Mouse (Mus musculus): ENCODE data around the gene Ly6g6e.

Ly6g6e gene

GRCm38 (mm10) chr17:35050126-35050750, 26.5 kb upstream of the Ly6g6e start:
- DNase-seq, result peak; percentile 65 to 69

- DNase-seq, result peak; percentile 85 to 92
Measured at GRCm38 (mm10) chr17:35051156-35052086, 25.3 kb upstream of the Ly6g6e start.

DNA sequence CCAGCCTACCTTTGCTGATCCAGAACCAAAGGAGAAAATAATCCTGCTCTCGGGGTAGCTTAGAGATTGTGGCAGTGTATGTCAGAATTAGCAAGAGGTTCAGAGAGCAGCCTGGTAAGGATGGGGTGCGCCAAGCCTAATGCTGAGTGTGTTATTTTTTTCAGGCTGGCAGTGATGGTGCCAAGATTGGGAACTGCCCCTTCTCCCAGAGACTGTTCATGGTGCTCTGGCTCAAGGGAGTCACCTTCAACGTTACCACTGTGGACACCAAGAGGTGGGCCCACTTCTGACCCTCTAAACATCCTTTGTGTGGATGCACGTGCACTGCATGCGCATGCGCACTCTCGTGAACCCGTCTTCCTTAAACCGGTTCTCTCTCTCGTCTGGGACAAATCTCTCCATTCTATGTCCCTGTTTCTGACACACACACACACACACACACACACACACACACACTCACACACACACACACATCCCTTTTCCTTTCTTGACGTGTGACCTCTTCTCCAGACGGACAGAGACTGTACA, 24.4 kb upstream of the Ly6g6e start:
- DNase-seq, result no peak

GRCm38 (mm10) chr17:35055691-35056495, 20.8 kb upstream of the Ly6g6e start:
- no peak for DNase-seq

- no peak for DNase-seq
Measured at GRCm38 (mm10) chr17:35057090-35057489, 19.6 kb upstream of the Ly6g6e start.

DNA sequence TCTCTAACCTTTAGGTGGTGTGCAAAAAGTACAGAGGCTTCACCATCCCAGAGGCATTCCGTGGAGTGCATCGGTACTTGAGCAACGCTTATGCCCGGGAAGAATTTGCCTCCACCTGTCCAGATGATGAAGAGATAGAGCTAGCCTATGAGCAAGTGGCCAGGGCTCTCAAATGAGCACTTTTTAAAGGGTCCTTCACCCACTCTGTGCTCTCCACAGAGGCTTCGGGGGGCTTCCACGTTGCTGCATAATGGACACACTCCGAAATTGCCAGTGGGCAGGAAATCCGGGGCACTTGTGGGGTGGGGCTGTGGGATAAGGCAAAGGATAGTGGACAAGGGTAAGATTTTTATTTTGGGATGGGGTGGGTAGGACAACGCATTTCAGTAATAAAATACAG, 18.4 kb upstream of the Ly6g6e start:
- DNase-seq, result no peak

DNA sequence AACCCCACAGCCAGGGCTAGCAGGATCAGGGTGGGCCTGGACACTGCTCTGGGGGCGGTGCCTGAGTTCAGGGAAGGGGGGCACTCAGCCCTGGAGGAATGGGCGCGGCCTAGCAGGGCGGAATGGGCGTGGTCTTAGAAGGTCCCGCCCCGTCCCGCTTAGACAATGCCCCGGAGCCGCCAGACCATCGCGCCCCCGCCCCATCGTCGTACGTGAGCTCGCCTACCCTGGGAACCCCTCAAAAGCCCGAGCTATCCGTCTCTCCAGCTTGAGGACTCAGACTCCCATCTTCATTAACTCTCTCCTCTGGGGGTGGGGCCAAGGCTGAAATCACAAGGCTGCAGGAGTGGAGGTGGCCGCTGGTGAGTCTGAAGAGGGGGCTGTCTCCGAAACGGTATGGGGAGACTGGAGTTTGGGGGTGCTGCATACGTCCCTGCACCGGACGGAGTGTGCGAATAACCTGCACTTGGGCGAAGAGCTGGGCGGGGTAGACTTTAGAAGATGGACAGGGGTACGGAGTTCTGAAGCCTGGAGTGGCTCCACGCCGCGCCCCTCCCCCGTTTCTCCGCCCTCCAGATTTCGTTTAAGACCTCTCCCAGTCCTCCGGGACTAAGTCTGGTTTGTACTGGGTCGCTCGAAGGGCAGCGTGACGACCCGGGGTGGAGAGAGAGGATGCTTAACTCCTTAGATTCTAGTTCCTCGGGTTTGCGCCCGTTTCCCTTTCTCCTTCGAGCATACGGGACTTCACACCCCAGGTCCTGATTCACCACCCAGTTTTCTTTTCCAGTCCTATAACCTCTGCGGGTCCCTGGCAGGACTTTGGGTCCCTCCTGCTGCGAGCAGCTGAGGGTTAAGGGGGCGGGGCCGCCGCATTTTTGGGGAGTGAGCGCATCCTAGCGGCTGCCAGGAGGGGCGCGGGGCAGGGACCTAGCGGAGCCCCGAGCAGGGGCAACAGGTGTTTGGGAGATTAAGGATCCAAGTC, 17.5 kb upstream of the Ly6g6e start, which contains the start of gene Ddah2:
Gene Ddah2 (plus strand): TSS at position 125 of the 982 bp plus-strand sequence.
- peak; percentile 94 for DNase-seq

DNA sequence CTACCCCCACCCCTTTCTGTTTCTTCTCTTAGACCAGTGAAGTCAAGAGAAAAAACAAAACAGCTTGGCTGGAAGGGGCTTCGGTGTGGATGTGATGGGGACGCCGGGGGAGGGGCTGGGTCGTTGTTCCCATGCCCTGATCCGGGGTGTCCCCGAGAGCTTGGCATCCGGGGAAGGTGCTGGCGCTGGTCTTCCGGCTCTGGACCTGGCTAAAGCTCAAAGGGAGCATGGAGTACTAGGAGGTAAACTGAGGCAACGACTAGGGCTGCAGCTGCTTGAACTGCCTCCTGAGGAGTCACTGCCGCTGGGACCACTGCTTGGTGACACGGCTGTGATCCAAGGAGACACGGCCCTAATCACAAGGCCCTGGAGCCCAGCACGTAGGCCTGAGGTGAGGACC, 16.6 kb upstream of the Ly6g6e start:
- no peak for DNase-seq

- DNase-seq, result no peak
Measured at GRCm38 (mm10) chr17:35060737-35061297, 15.9 kb upstream of the Ly6g6e start.

- DNase-seq, result no peak
Measured at GRCm38 (mm10) chr17:35061299-35061698, 15.4 kb upstream of the Ly6g6e start.

GRCm38 (mm10) chr17:35063466-35063865, 13.2 kb upstream of the Ly6g6e start:
- DNase-seq, result no peak

DNA sequence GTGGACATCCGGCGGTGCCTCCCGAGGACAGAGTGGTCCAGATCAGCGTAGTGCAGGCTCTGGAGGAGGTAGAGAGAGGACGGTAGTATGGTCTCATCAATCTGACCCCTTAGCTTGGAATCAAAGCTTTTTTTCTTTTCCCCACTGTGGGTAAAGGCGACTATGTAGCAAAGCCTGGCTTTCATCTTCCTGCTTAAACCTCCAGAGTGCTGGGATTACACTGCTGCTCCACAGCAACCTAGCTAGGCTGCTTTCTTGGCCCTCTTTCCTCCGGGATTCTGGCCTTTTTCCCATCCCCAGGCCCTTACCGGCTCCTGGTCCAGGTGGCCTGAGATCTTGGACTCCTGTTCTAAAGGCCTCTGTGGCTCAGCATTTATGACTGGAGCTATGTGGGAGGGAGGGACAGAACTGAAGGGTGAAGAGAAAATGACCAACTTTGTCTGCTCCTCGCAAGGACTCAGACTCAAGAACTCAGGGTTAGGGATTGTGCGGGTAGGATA, 12.3 kb upstream of the Ly6g6e start:
- no peak for DNase-seq

DNA sequence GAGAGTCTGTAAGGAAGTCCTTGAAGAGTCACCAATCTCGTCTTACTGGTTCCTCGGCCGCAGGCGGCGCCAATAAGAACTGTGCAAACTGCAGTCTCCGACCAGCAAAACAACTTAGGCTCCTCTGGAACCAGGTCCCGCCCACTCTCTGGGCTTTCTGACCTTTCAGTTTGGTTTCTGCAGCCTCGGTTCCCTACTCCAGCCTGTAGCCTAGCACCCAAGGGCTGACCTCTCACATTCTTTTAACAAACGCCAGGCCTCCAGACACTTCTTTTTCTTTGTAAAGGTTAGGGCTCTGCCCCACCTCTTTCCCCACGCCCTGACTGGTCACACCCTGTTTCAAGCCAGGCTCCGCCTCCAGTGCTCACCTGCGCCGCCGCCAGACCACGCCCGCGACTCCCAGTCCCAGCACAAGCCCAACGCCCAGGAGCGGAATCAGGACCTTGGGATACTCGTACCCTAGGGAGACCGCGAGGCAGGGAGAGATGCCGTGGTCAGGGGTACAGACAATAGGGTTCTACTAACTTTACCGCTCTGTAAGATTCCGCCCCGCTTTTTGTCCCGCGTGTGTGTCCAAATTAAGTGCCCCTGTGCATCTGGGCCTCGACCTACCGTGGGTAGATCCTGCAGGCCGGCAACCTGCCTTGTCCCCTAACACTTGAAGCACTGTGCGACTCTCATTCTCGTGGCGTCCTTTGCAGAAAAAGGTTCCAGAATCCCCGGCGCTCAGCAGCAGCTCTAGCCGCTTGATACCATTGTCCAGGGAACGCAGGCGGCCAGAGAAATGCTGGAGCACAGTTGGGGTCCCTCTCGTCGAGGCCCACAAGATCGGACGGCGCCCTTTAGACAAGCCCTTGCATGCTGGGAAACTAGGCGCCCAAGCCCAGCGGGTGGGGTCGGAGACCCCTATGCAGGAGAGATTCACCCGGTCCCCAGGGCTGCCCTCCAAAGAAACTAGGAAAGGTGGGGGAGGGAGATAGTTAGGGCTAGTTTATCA, 11.5 kb upstream of the Ly6g6e start, which contains the start of gene Ly6g6c:
Gene Ly6g6c (plus strand): TSS at position 438 of the 997 bp plus-strand sequence.
- DNase-seq, result peak; percentile 35 to 38

DNA sequence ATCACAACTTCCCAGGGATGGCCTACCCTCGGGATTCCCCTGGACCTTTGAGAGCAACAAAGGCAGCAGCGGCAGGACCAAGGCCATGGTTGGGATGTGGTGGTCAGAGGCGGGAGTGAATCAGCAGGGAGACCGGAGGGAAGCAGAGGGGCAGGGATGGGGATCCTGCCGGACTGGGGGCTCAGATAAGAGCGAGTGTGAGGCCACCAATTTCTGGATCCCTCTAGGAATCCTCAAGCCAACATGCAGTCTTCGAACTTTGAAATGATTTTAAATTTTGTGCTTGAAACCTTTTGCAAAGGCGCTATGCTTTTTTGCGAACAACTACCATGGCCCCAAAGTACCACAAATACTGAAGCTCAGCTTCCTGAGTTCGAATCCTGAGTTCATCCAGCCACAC, 10.6 kb upstream of the Ly6g6e start, which contains the start of gene Mpig6b:
Gene Mpig6b (minus strand): TSS at position 101 of the 400 bp plus-strand sequence.
- no peak for DNase-seq

DNA sequence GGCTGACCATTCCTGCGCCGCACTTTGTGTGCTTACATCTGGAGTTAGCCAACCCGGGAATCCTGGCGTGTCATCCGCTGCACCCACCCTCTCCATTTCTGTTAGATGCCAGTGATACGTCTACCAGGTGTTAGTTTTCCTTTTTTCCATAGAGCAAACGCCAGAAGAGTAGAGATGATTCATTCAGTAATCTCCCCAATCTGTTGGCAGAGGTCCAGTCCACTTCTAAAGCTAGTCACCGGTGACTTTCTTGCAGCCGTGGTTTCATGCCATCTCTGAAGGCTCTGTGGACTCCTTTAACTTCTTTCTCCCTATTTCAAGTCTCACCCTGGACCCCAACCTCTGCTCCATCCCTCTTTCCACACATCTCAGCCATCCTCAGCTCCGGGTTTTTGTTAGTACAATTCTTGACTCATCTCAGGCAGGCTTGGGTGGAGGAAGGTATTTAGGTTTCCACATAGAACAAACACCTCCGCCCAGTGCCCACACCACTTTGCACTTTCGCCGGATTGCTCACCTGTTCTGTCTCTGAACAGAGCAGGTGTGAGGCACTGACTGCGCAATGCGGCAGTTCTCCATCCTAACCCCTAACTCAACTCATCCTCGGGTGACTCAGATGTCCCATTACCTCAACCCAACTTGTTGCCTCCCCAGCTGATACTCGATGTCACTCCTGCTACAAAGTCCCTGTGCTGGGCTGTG, 8.3 kb upstream of the Ly6g6e start:
- DNase-seq, result no peak

- no peak for DNase-seq
Measured at GRCm38 (mm10) chr17:35070556-35071229, 6.0 kb upstream of the Ly6g6e start.

- DNase-seq, result no peak
Measured at GRCm38 (mm10) chr17:35071454-35071853, 5.2 kb upstream of the Ly6g6e start.

- no peak for DNase-seq
Measured at GRCm38 (mm10) chr17:35074097-35074496, 2.6 kb upstream of the Ly6g6e start.
